Mouse (Mus musculus): ENCODE measurements around the gene Smim7. TPM values are rescaled to one million over a fixed set of nuclear protein-coding genes. Genes with fewer than 3 reads are reported as not detected.

Gene Smim7
- polyA plus RNA-seq, 1 experiment from 2014 or later, result 117 TPM

- Histone ChIP-seq H3K4me3 (ENCODE audit: low read depth, low read length) (no peak overlapping the region), H3K9me3 (replicated peaks; ENCODE audit: control insufficient read depth, low read length) (no peaks in the 10 kb centered on the region), H3K27ac (replicated peaks; ENCODE audit: low read depth, low read length) (no peak overlapping the region), H3K9ac (replicated peaks; ENCODE audit: low read length) (no peak overlapping the region), H3K27me3 (ENCODE audit: control insufficient read depth, insufficient read depth, low read length) (no peaks in the 10 kb centered on the region), H3K4me2 (ENCODE audit: low read depth, low read length) (no peak overlapping the region), H3K4me1 (ENCODE audit: control insufficient read depth, insufficient read depth, low read length) (no peaks in the 10 kb centered on the region), H3K36me3 (replicated peaks; ENCODE audit: control insufficient read depth, insufficient read depth, low read depth, low read length) (no peaks in the 10 kb centered on the region)
- 69% methylated on average over 1 of the region's 1 CpGs for WGBS
- ATAC-seq (replicated peaks; ENCODE audit: insufficient number of reproducible peaks, low FRiP score, low TSS enrichment, low read depth), result no peak
- no peak for DNase-seq (ENCODE audit: low spot score)
Observed at GRCm38 (mm10) chr8:72577941-72578340, 7.1 kb upstream of the Smim7 start.

- Histone ChIP-seq H3K4me3 (ENCODE audit: low read depth, low read length) (no peak overlapping the region), H3K9me3 (replicated peaks; ENCODE audit: control insufficient read depth, low read length) (no peaks in the 10 kb centered on the region), H3K4me1 (ENCODE audit: control insufficient read depth, insufficient read depth, low read length) (no peaks in the 10 kb centered on the region), H3K27ac (replicated peaks; ENCODE audit: low read depth, low read length) (no peak overlapping the region), H3K9ac (replicated peaks; ENCODE audit: low read length) (no peak overlapping the region), H3K36me3 (replicated peaks; ENCODE audit: control insufficient read depth, insufficient read depth, low read depth, low read length) (no peaks in the 10 kb centered on the region), H3K27me3 (ENCODE audit: control insufficient read depth, insufficient read depth, low read length) (no peaks in the 10 kb centered on the region), H3K4me2 (ENCODE audit: low read depth, low read length) (no peak overlapping the region)
- WGBS, result 92% methylated on average over 3 of the region's 3 CpGs
- DNase-seq (ENCODE audit: low spot score) (no peak), ATAC-seq (replicated peaks; ENCODE audit: insufficient number of reproducible peaks, low FRiP score, low TSS enrichment, low read depth) (no peak)
Observed at GRCm38 (mm10) chr8:72577266-72577665, 6.4 kb upstream of the Smim7 start.

GRCm38 (mm10) chr8:72575915-72576314 lies 5.0 kb upstream of the Smim7 start:
- Histone ChIP-seq H3K4me2 (ENCODE audit: low read depth, low read length) (no peak overlapping the region), H3K27ac (replicated peaks; ENCODE audit: low read depth, low read length) (no peak overlapping the region), H3K27me3 (ENCODE audit: control insufficient read depth, insufficient read depth, low read length) (no peaks in the 10 kb centered on the region), H3K36me3 (replicated peaks; ENCODE audit: control insufficient read depth, insufficient read depth, low read depth, low read length) (no peaks in the 10 kb centered on the region), H3K9me3 (replicated peaks; ENCODE audit: control insufficient read depth, low read length) (no peaks in the 10 kb centered on the region), H3K4me3 (ENCODE audit: low read depth, low read length) (no peak overlapping the region), H3K4me1 (ENCODE audit: control insufficient read depth, insufficient read depth, low read length) (no peaks in the 10 kb centered on the region), H3K9ac (replicated peaks; ENCODE audit: low read length) (no peak overlapping the region)
- DNase-seq (ENCODE audit: low spot score) (no peak), ATAC-seq (replicated peaks; ENCODE audit: insufficient number of reproducible peaks, low FRiP score, low TSS enrichment, low read depth) (no peak)
- WGBS, result 93% methylated on average over 6 of the region's 6 CpGs

- H3K36me3 ChIP-seq (replicated peaks; ENCODE audit: control insufficient read depth, insufficient read depth, low read depth, low read length), result no peaks in the 10 kb centered on the region; the same call in 1 of the 2 replicates
- H3K9ac ChIP-seq (replicated peaks; ENCODE audit: low read length), result no peak overlapping the region
- H3K4me2 ChIP-seq (ENCODE audit: low read depth, low read length), result no peak overlapping the region
- ATAC-seq (replicated peaks; ENCODE audit: insufficient number of reproducible peaks, low FRiP score, low TSS enrichment, low read depth) (no peak), DNase-seq (ENCODE audit: low spot score) (no peak)
- no peaks in the 10 kb centered on the region for H3K27me3 ChIP-seq (ENCODE audit: control insufficient read depth, insufficient read depth, low read length)
- no peaks in the 10 kb centered on the region for H3K9me3 ChIP-seq (replicated peaks; ENCODE audit: control insufficient read depth, low read length)
- H3K4me3 ChIP-seq (ENCODE audit: low read depth, low read length), result no peak overlapping the region
- peaks cover 3% of the 10 kb centered on the region; the same call in 1 of the 2 replicates for H3K4me1 ChIP-seq (ENCODE audit: control insufficient read depth, insufficient read depth, low read length)
- 78% methylated on average over 6 of the region's 6 CpGs for WGBS
- no peak overlapping the region for H3K27ac ChIP-seq (replicated peaks; ENCODE audit: low read depth, low read length)
Observed at GRCm38 (mm10) chr8:72573450-72573849, 2.6 kb upstream of the Smim7 start.

- peak overlapping the region; percentile 89 for H3K4me2 ChIP-seq (ENCODE audit: low read depth, low read length)
- H3K27ac ChIP-seq (replicated peaks; ENCODE audit: low read depth, low read length), result no peak overlapping the region
- H3K9me3 ChIP-seq (replicated peaks; ENCODE audit: control insufficient read depth, low read length), result no peaks in the 10 kb centered on the region
- peak overlapping the region; percentile 52 for H3K9ac ChIP-seq (replicated peaks; ENCODE audit: low read length)
- 4% methylated on average over 10 of the region's 10 CpGs for WGBS
- DNase-seq (ENCODE audit: low spot score) (no peak), ATAC-seq (replicated peaks; ENCODE audit: insufficient number of reproducible peaks, low FRiP score, low TSS enrichment, low read depth) (no peak)
- no peaks in the 10 kb centered on the region for H3K27me3 ChIP-seq (ENCODE audit: control insufficient read depth, insufficient read depth, low read length)
- H3K36me3 ChIP-seq (replicated peaks; ENCODE audit: control insufficient read depth, insufficient read depth, low read depth, low read length), result no peaks in the 10 kb centered on the region; the same call in 1 of the 2 replicates
- peaks cover 3% of the 10 kb centered on the region; the same call in 1 of the 2 replicates for H3K4me1 ChIP-seq (ENCODE audit: control insufficient read depth, insufficient read depth, low read length)
- peak overlapping the region; percentile 64 for H3K4me3 ChIP-seq (ENCODE audit: low read depth, low read length)
Observed at GRCm38 (mm10) chr8:72572507-72572906, 1.6 kb upstream of the Smim7 start.

GRCm38 (mm10) chr8:72571611-72572473 lies 954 bp upstream of the Smim7 start, which contains the start of gene Tmem38a:
Gene Tmem38a, plus strand, starts transcription at chr8:72572055.
- Histone ChIP-seq H3K9ac (replicated peaks; ENCODE audit: low read length) (peak within 1 kb of the TSS; percentile 57), H3K4me2 (ENCODE audit: low read depth, low read length) (peak within 1 kb of the TSS; percentile 89), H3K27ac (replicated peaks; ENCODE audit: low read depth, low read length) (peak within 1 kb of the TSS; percentile 54; the same call in 1 of the 2 replicates), H3K36me3 (replicated peaks; ENCODE audit: control insufficient read depth, insufficient read depth, low read depth, low read length) (no peaks in the 10 kb centered on the region; the same call in 1 of the 2 replicates), H3K4me3 (ENCODE audit: low read depth, low read length) (peak within 1 kb of the TSS; percentile 64), H3K27me3 (ENCODE audit: control insufficient read depth, insufficient read depth, low read length) (no peaks in the 10 kb centered on the region), H3K4me1 (ENCODE audit: control insufficient read depth, insufficient read depth, low read length) (peaks cover 3% of the 10 kb centered on the region; the same call in 1 of the 2 replicates), H3K9me3 (replicated peaks; ENCODE audit: control insufficient read depth, low read length) (no peaks in the 10 kb centered on the region)
- ATAC-seq (replicated peaks; ENCODE audit: insufficient number of reproducible peaks, low FRiP score, low TSS enrichment, low read depth) (peak; percentile 21; the same call in 1 of the 2 replicates), DNase-seq (ENCODE audit: low spot score) (peak; percentile 77)
- under 1% methylated on average over 45 of the region's 45 CpGs for WGBS

GRCm38 (mm10) chr8:72565970-72566369 lies 4.9 kb downstream of the Smim7 start:
- no peaks in the 10 kb centered on the region for H3K9me3 ChIP-seq (replicated peaks; ENCODE audit: control insufficient read depth, low read length)
- no peak overlapping the region for H3K27ac ChIP-seq (replicated peaks; ENCODE audit: low read depth, low read length)
- no peaks in the 10 kb centered on the region for H3K27me3 ChIP-seq (ENCODE audit: control insufficient read depth, insufficient read depth, low read length)
- peaks cover 6% of the 10 kb centered on the region for H3K36me3 ChIP-seq (replicated peaks; ENCODE audit: control insufficient read depth, insufficient read depth, low read depth, low read length)
- H3K4me3 ChIP-seq (ENCODE audit: low read depth, low read length), result no peak overlapping the region
- H3K4me2 ChIP-seq (ENCODE audit: low read depth, low read length), result no peak overlapping the region
- no peak overlapping the region for H3K9ac ChIP-seq (replicated peaks; ENCODE audit: low read length)
- DNase-seq (ENCODE audit: low spot score) (no peak), ATAC-seq (replicated peaks; ENCODE audit: insufficient number of reproducible peaks, low FRiP score, low TSS enrichment, low read depth) (no peak)
- H3K4me1 ChIP-seq (ENCODE audit: control insufficient read depth, insufficient read depth, low read length), result peaks cover 3% of the 10 kb centered on the region; the same call in 1 of the 2 replicates
- WGBS, result 97% methylated on average over 2 of the region's 2 CpGs

GRCm38 (mm10) chr8:72561111-72561689 lies 9.7 kb downstream of the Smim7 start:
- no peak for ATAC-seq (replicated peaks; ENCODE audit: insufficient number of reproducible peaks, low FRiP score, low TSS enrichment, low read depth)
- no peak for DNase-seq (ENCODE audit: low spot score)
- peaks cover 6% of the 10 kb centered on the region for H3K36me3 ChIP-seq (replicated peaks; ENCODE audit: control insufficient read depth, insufficient read depth, low read depth, low read length)

More at GRCm38 (mm10) chr8:72561111-72561689, 9.7 kb downstream of the Smim7 start:
- Histone ChIP-seq H3K27me3 (ENCODE audit: control insufficient read depth, insufficient read depth, low read length) (no peaks in the 10 kb centered on the region), H3K4me3 (ENCODE audit: low read depth, low read length) (no peak overlapping the region), H3K4me1 (ENCODE audit: control insufficient read depth, insufficient read depth, low read length) (no peaks in the 10 kb centered on the region), H3K4me2 (ENCODE audit: low read depth, low read length) (no peak overlapping the region), H3K9ac (replicated peaks; ENCODE audit: low read length) (no peak overlapping the region), H3K27ac (replicated peaks; ENCODE audit: low read depth, low read length) (no peak overlapping the region), H3K9me3 (replicated peaks; ENCODE audit: control insufficient read depth, low read length) (no peaks in the 10 kb centered on the region)
- 88% methylated on average over 1 of the region's 1 CpGs for WGBS
